Mouse (Mus musculus): ENCODE results near the gene Zscan4d.
"Not testable (repeated sequence)": the region's sequence is repeated elsewhere in the genome, so short reads cannot be mapped to it uniquely, and the experiment has no call there.

The Zscan4d gene

DNA sequence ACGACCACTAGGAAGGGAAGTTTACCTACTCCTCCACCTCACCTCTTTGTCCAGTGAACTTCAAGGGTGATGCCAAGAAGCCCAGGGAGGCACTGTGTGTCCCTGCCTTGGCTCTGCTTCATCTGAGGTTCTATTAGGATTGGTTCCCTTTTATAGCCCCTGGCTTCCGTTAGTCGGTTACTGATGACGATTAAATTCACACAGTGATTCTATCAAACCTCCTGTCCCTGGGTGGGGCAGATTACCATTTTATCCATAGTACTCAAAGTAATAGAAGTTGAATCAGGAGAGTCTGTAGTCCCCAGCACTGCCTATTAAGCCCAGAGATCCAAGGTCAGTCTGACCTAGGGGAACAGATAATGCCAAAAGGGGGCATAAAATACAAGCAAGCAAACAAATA, at the start of gene Zscan4d:
Gene Zscan4d (minus strand): TSS at position 101 of the 400 bp plus-strand sequence.
- not testable (repeated sequence) for DNase-seq (ENCODE audit: low spot score)

DNA sequence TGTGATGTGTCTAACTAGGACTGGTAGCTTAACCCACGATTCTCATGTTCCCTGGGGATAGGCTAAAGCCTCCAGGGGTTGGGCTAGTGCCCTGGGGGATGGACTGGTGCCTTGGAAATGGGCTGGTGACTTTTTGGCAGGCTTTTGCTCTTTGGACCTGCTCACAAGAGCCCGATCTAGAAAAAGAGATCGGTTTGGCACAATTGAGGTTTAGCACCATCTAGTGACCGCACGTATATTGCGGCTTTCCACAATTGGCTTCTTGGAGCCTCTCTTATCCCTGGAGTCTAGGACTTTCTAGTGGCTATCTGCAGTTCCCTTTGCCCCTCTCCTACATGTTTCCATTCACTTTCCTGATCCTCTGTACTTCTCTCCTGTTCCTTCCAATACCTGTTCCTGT, 7.9 kb downstream of the Zscan4d start:
- not testable (repeated sequence) for DNase-seq (ENCODE audit: low spot score)
